Mouse (Mus musculus) ES-E14 (cell line): ENCODE measurements at regions not wholly inside any gene's neighbourhood (a gene's known extent, or its start where the extent isn't known, plus 50 kb on each side); places are given as distances from the start of the nearest gene placed in this dataset.

ENCODE experiments used
- DNase-seq: peaks from one replicate; pipeline ENCODE4 v3.0.0-alpha.2; 2013; ENCODE audit warnings: low read depth, low spot score
- H3K27ac ChIP-seq: 2 replicates; pipeline ENCODE4 v1.5.1; 2012; ENCODE audit warnings: low read depth, mild to moderate bottlenecking, low read length, moderate library complexity, mixed read lengths; ENCODE audit not compliant: poor library complexity, insufficient read depth, severe bottlenecking
- H3K36me3 ChIP-seq: 2 replicates; pipeline ENCODE4 v1.6.1; 2012; ENCODE audit warnings: mild to moderate bottlenecking, low read length, moderate library complexity, mixed read lengths; ENCODE audit not compliant: control insufficient read depth, poor library complexity, insufficient read depth, severe bottlenecking
- H3K4me1 ChIP-seq, 2 experiments: fragments of 150-350 bp in 1 of 2; sonication (generic) in 1 of 2; 2 replicates each; pipeline ENCODE4 v1.6.1; 2012; ENCODE audit warnings: low read length in 2 of 2, mild to moderate bottlenecking in 1 of 2, mixed read lengths in 1 of 2; ENCODE audit not compliant: control insufficient read depth in 2 of 2, insufficient read depth in 2 of 2, poor library complexity in 1 of 2
- H3K4me3 ChIP-seq, 2 experiments: fragments of 150-350 bp in 1 of 2; sonication (generic) in 1 of 2; 2 replicates each; pipeline ENCODE4 v1.5.1; 2012; ENCODE audit warnings: low read length in 2 of 2, low read depth in 1 of 2, mild to moderate bottlenecking in 1 of 2, mixed read lengths in 1 of 2; ENCODE audit not compliant: insufficient read depth in 1 of 2, poor library complexity in 1 of 2, severe bottlenecking in 1 of 2
- H3K9ac ChIP-seq: 2 replicates; pipeline ENCODE4 v1.6.1; 2012; ENCODE audit warnings: low read depth, mild to moderate bottlenecking, low read length, mixed read lengths; ENCODE audit not compliant: poor library complexity, insufficient read depth, severe bottlenecking
- H3K9me3 ChIP-seq: fragments of 150-350 bp; sonication (generic); 2 replicates; pipeline ENCODE4 v1.6.1; 2012; ENCODE audit warnings: low read depth, mild to moderate bottlenecking, low read length; ENCODE audit not compliant: control insufficient read depth, insufficient read depth
- CHD2 ChIP-seq: IDR thresholded peaks from 2 replicates; pipeline ENCODE4 v1.6.1; 2014; ENCODE audit warnings: mild to moderate bottlenecking, low read depth, low read length, inconsistent platforms
- HCFC1 ChIP-seq: IDR thresholded peaks from 2 replicates; pipeline ENCODE4 v1.6.1; 2012; ENCODE audit warnings: low read length, inconsistent platforms, borderline replicate concordance; ENCODE audit not compliant: insufficient read depth
- MAFK ChIP-seq: IDR thresholded peaks from 2 replicates; pipeline ENCODE4 v1.6.1; 2014; ENCODE audit warnings: mild to moderate bottlenecking, low read depth, low read length, inconsistent platforms; ENCODE audit not compliant: insufficient read depth
- ZC3H11A ChIP-seq: IDR thresholded peaks from 2 replicates; pipeline ENCODE4 v1.6.1; 2012; ENCODE audit warnings: low read depth, mild to moderate bottlenecking, inconsistent platforms, low read length, borderline replicate concordance
- ZNF384 ChIP-seq: IDR thresholded peaks from 2 replicates; pipeline ENCODE4 v1.6.1; 2012; ENCODE audit warnings: low read depth, low read length, inconsistent platforms
- in situ Hi-C, 2 experiments: fragments of 600-800 bp; cut with MboI; formaldehyde crosslinking; loops; one replicate each; pipeline ENCODE4 v1.15.1; 2025; ENCODE audit warnings: low sequenced_read_pairs in 2 of 2, inconsistent platforms in 1 of 2; ENCODE audit not compliant: unreplicated experiment in 2 of 2

DNA sequence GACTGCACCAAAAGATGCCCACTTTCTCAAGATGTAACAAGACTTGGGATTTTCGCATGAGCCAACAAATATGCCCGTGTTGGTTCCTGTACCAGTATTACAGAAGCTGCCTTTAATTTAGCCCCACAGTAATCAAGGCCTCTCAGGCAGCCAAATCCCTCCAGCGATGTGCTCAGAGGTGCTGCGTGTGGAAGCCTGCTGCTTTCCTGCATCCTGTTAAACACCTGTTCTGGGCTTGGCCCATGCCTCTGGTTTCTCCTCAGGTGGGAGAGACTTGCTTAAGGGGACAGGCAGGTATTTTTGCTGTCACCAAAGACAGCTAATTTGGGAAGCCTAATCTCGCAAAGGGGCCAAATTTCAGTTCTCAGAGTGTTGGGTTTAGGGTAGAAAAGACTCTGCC lies 500.0 kb upstream of the Atp11b start:
- Histone ChIP-seq H3K4me3 (no peak overlapping the region), H3K9me3 (no peaks in the 10 kb centered on the region; the same call in 1 of the 2 replicates), H3K36me3 (no peaks in the 10 kb centered on the region), H3K9ac (no peak overlapping the region), H3K4me1 (no peaks in the 10 kb centered on the region), H3K27ac (no peak overlapping the region)
- DNase-seq: no peak
- in situ Hi-C loops: no loop called here
- TF ChIP-seq ZC3H11A (no peak), HCFC1 (no peak), ZNF384 (no peak), MAFK (no peak)

DNA sequence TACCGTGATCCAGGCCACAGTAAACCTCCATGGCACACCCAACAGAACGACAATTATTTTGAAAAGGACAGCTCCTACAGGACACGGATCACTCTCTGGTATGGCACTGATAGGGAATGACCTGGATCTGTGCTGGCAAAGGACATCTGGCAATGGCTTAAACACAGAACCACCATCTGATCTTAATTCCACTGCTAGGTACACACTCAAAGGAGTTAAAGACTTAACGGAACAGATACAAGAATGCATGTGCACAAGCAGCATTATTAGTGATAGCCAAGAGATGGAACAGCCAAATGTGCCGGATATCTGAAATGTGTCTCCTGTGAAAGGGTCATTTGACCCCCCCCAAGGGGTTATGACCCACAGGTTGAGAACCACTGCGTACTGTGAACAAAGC lies 493.0 kb upstream of the Atp11b start:
- in situ Hi-C loops: no loop called here

DNA sequence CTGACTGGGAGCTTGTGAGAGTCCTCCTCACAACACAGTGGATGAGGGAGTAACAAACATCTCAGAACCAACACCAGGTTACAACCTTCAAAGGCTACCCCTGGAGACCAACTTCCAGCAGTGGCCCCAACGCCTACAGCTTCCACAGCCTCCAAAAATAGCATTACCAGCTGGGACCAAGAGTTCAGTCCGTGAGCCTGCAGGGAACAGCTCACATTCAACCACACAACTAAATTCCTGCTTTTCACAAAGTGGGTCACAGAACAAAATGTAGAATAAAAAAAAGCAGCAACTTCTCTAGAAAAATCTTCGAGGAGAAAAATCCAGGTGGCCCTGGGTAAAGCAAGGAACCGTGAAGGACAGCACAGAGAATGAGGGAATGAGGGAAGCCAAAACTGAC lies 485.0 kb upstream of the Atp11b start:
- TF ChIP-seq ZNF384 (no peak), MAFK (no peak), ZC3H11A (no peak), HCFC1 (no peak), CHD2 (no peak)
- Histone ChIP-seq H3K36me3 (no peaks in the 10 kb centered on the region), H3K27ac (no peak overlapping the region), H3K9me3 (no peaks in the 10 kb centered on the region), H3K4me3 (no peak overlapping the region), H3K4me1 (no peaks in the 10 kb centered on the region), H3K9ac (no peak overlapping the region)
- DNase-seq: no peak
- in situ Hi-C loops: no loop called here

More for the DNA sequence above, 493.0 kb upstream of the Atp11b start:
- Histone ChIP-seq H3K36me3 (no peaks in the 10 kb centered on the region), H3K9ac (no peak overlapping the region), H3K9me3 (no peaks in the 10 kb centered on the region), H3K4me3 (no peak overlapping the region), H3K27ac (no peak overlapping the region), H3K4me1 (no peaks in the 10 kb centered on the region)
- no peak for TF ChIP-seq MAFK
- no peak for TF ChIP-seq HCFC1
- TF ChIP-seq ZC3H11A: no peak
- TF ChIP-seq CHD2: no peak
- TF ChIP-seq ZNF384: no peak
- DNase-seq: no peak

DNA sequence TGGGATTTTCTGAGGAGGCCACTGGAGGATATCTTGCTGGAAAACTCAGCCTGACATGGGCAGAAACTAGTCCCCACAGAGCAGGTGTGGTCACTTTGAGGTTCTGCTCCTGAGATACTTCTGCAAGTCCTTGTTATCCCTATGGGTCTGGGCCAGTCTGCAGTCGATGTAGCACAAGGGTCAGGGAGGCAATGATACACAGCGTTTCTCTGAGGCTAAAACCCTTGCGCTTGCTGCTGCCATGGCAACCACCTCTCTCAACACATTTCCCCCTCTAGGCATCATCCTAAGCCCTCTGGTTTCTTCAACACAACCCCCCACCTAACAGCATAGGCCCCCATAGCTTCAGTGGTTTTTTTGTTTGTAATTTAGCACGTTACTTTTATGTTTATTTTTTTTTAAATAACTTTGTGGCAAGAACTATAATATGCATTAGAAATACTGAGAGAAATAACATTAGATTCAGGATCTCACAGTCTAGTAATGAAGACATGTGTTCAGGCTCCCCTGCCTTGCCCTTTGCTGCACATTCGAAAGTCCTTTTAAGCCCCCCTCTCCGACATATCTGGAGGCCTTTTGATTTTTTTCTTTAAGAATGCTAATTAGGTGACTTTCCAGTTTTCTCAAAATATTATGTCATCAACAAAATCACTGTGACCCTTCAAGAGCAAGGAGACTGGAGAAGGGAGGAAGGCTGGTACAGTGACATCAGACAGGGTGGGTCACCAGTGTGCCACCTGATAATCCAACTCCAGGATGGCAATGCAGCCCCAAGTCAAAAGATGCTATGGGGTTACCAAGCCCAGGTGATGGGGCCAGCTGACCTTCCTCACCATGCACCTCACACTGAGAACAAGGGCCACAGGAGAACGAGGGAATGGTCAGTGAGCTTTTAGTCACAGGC lies 483.7 kb upstream of the Atp11b start:
- Histone ChIP-seq H3K27ac (no peak overlapping the region), H3K4me1 (no peaks in the 10 kb centered on the region), H3K36me3 (no peaks in the 10 kb centered on the region), H3K9ac (no peak overlapping the region), H3K4me3 (no peak overlapping the region), H3K9me3 (no peaks in the 10 kb centered on the region)
- no peak for TF ChIP-seq HCFC1
- TF ChIP-seq MAFK: no peak
- TF ChIP-seq ZC3H11A: no peak
- no peak for TF ChIP-seq ZNF384
- no peak for TF ChIP-seq CHD2
- no peak for DNase-seq
- in situ Hi-C loops: no loop called here

DNA sequence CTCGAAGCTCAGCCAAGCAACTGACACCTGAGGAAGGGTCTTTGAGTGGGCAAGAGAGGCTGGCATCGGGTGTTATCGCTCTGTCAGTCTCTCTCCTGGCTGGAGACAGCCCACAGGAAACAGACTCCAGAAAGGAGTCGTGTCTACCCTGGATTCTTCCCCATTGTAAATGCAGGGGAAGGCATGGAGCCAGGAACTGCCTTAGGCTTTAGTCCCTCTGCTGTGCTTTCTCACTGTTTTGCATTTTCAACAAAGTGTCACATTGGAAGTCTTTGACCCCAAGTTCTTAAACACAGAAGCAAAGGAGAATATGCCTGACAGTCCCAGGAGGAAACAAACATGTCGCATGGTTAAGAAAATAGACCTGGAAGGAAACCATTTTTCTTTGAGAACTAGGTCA lies 480.4 kb upstream of the Atp11b start:
- no peak for TF ChIP-seq HCFC1
- no peak for TF ChIP-seq CHD2
- TF ChIP-seq MAFK: no peak
- TF ChIP-seq ZC3H11A: no peak
- TF ChIP-seq ZNF384: no peak
- H3K36me3 ChIP-seq: no peaks in the 10 kb centered on the region
- H3K27ac ChIP-seq: no peak overlapping the region
- H3K9ac ChIP-seq: no peak overlapping the region
- no peaks in the 10 kb centered on the region for H3K4me1 ChIP-seq
- in situ Hi-C loops: no loop called here
- H3K9me3 ChIP-seq: no peaks in the 10 kb centered on the region
- no peak for DNase-seq
- no peak overlapping the region for H3K4me3 ChIP-seq
